Mouse (Mus musculus) gastrocnemius, adult 2 months (tissue): Measurements from ENCODE around the gene Gabra5. TPM values are rescaled to one million over a fixed set of nuclear protein-coding genes. Genes with fewer than 3 reads are reported as not detected.

Experiments used
- DNase-seq: peaks from one replicate; pipeline ENCODE4 v3.0.0; 2022
- H3K27ac ChIP-seq: fragments of 200-600 bp; 2 replicates; pipeline ENCODE4 v1.8.1; 2022; ENCODE audit warnings: mild to moderate bottlenecking
- H3K4me3 ChIP-seq: fragments of 200-600 bp; 2 replicates; pipeline ENCODE4 v1.8.1; 2022; ENCODE audit warnings: mild to moderate bottlenecking, moderate library complexity
- CTCF ChIP-seq: fragments of 200-600 bp; IDR thresholded peaks from 2 replicates; pipeline ENCODE4 v1.8.1; 2022; ENCODE audit warnings: antibody characterized with exemption, mild to moderate bottlenecking, moderate library complexity
- intact Hi-C: fragments of 180-260 bp; cut with DNase I; formaldehyde crosslinking; loops from one replicate; pipeline ENCODE4 v1.15.1; 2025
- total RNA-seq, 2 experiments: library from RNA; stranded (reverse); gene quantifications; 2 replicates each; pipeline ENCODE4 v1.2.3; 2021

Gabra5 gene
- total RNA-seq, 2 experiments from 2014 or later = not detected

DNA sequence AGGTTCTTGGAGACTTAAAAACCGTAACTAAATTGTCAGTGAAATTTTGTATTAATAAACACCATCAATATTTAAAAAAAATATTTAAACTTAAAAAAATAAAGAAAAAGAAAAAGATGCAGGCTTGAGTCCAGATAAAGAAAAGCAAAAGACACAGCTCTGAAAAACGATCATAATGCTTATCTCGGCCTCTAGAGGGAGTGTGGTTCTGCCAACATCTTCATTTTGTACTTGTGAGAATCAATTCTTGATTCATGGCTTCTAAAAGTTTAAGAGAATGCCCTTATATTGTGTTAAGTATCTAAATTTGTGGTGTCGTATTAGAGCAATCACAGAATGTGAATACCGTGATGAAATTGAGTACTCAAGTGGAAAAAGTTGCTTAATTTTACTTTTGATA, 49.5 kb downstream of the Gabra5 start:
- intact Hi-C loops = no loop called here
- no peak for DNase-seq
- no peak overlapping the region for H3K27ac ChIP-seq
- TF ChIP-seq CTCF = no peak
- no peak overlapping the region for H3K4me3 ChIP-seq

DNA sequence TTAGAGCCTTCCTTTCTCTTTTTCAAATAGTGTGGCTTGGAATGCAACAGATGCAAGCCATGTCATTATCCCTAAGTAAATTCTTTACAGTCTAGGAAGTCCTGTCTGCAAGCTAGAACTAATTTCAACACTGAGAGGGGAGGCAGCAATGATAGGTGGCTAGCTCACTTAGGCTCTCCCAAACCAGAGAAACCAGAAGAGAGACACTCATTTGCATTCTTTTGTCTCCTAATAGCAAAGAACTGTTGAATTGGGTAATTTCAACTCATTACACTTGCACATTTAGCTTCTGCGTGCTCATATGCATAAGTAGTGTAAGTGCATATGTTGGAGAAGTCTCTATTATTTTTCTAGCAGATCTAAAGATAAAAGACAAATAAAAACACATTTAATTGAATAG, 61.6 kb downstream of the Gabra5 start:
- intact Hi-C loops = no loop called here
- no peak overlapping the region for H3K27ac ChIP-seq
- no peak for TF ChIP-seq CTCF
- no peak overlapping the region for H3K4me3 ChIP-seq
- no peak for DNase-seq

DNA sequence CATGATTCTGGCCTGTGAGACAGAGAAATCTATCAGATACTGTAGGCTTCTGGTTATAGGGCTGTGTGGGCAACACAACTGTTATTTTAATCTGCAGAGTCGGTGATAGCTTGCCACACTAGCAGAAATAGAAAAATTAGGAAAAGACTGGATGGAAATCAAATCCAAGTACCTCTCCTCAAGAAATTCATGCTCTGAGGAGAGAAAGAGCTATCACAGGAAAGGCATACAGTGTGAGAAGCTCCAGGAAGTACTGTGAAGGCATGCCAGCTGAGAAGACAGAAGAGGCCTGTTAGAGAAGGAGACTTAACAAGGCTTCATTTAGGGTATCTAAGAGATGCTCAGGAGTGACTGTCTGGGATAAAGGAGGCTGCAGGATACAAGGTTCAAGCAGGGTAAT, 87.2 kb downstream of the Gabra5 start:
- H3K27ac ChIP-seq = no peak overlapping the region
- intact Hi-C loops = no loop called here
- H3K4me3 ChIP-seq = no peak overlapping the region
- DNase-seq = no peak
- no peak for TF ChIP-seq CTCF

DNA sequence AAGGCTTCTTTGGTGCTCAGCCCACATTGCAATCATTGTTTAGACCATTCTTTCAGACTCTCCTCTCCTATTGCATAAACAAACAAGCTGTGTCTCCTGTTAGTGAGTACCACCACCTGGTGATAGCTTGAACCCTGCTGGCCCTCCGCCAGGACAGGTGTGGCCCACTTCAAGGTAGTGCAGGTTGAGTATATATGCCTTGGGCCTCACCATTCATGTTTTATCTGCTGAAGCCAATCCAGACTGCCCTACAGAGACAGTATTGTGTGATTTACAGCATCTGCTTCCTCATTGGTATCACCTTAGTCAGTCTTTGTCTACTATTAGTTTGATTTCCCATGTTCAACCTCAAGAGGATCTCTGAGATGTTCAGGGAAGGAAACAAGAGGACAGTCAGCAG, 88.8 kb downstream of the Gabra5 start:
- Histone ChIP-seq H3K27ac (no peak overlapping the region), H3K4me3 (no peak overlapping the region)
- TF ChIP-seq CTCF = no peak
- no peak for DNase-seq
- intact Hi-C loops = no loop called here

DNA sequence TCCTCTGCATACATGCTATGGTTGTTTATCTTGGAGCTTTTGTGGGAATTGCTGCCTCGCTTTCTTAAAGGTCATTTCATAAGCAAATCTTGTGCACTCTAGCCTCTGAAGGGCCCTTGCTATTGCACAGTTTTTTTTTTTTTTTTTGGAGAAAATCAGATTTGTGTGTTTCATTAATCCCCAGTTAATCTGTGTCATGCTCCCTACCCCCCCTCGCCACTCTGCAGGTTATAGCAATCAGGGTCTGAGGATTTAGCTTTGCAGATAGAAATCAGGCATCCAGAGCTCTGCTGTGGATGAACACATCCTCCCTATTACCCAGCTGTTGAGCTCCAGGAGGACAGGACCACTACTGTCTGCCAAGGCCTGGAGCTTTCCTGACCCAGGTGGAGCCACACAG, 90.5 kb downstream of the Gabra5 start, which contains the start of gene Gabrb3:
Gene Gabrb3 (plus strand): TSS at position 301 of the 400 bp plus-strand sequence.
- no peak for DNase-seq
- no peak for TF ChIP-seq CTCF
- H3K4me3 ChIP-seq = no peak within 1 kb of the TSS
- no peak within 1 kb of the TSS for H3K27ac ChIP-seq
- intact Hi-C loops = no loop called here

DNA sequence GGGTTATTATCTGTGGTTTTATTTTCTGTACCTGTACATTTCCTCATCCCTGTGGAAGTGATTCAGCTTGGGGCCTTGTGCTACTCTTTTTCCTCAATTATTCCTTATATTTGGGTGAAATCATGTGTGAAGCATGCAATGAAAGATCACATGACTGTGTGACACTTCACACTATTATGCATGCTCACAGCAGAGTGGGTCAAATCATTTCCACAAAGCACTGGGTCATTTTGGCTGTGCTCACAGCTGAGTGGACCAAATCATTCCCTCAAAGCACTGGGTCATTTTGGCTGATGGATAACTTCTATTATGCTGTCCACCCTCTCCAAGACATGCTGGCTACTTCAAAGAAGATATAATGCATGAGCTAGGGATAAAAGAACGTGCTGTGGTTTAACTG, 97.0 kb downstream of the Gabra5 start:
- H3K4me3 ChIP-seq = no peak overlapping the region
- DNase-seq = no peak

DNA sequence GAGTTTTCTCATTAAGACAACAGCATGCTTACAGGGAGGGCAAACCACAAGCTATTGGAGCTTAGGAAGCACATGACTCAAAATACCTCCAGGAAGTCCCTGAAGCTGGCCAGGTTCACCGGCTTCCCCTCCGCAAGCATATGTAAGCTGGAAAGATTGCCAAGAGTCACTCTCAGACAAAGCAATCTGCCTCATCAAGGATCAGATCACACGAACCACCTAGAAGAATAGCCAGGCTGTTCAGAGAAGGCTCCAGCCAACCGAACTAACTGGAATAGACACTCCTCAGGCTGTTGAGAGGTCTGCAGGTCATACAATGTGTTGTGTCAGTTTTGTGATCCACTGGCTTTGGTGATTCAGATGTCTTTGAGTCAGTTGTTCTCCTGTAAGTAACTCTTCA, 98.7 kb downstream of the Gabra5 start:
- no peak for DNase-seq
- no peak overlapping the region for H3K4me3 ChIP-seq
- no peak overlapping the region for H3K27ac ChIP-seq
- intact Hi-C loops = no loop called here
- TF ChIP-seq CTCF = no peak

More for the DNA sequence above, 97.0 kb downstream of the Gabra5 start:
- no peak for TF ChIP-seq CTCF
- intact Hi-C loops = no loop called here
- no peak overlapping the region for H3K27ac ChIP-seq

DNA sequence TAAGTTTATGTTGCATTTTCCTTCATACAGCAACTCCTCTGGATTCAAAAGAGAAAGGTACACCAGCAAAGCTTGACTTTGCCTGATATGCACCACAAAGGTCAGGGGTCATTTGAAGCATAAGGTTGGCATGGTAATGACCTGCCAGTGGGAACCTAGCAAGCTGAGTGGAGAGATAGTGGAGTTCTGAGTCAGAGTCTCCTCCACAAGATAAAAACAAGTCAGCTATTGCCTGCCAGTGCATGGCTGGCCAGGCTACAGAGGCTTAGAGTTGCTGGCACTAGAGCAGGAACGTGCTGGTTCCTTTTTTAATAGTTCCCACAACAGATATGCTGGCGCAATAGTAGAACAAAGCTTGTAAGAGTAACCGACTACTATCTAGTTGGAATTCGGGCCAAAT, 116.3 kb downstream of the Gabra5 start:
- intact Hi-C loops = no loop called here
- Histone ChIP-seq H3K4me3 (no peak overlapping the region), H3K27ac (no peak overlapping the region)
- no peak for DNase-seq
- no peak for TF ChIP-seq CTCF

DNA sequence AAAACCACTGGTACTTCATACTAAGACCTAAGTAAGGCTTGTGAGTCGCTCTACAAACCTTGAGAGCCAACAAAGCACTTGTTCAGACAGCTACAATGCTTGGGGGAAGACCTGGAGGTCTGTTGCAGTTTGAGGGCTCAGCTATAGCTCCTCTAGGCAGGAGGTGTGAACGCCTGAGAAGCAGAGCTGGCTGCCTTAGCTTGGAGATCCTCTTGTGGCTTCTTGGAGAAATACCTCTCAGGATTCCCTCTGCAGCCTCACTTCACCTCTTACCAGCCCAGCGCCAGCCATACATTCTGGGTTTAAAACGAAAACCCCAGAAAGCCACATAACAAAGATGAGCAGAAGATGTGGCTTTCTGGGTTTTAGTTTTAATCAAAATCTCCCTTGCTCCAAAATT, 119.8 kb downstream of the Gabra5 start:
- no peak overlapping the region for H3K27ac ChIP-seq
- no peak for TF ChIP-seq CTCF
- no peak for DNase-seq
- intact Hi-C loops = no loop called here
- no peak overlapping the region for H3K4me3 ChIP-seq

DNA sequence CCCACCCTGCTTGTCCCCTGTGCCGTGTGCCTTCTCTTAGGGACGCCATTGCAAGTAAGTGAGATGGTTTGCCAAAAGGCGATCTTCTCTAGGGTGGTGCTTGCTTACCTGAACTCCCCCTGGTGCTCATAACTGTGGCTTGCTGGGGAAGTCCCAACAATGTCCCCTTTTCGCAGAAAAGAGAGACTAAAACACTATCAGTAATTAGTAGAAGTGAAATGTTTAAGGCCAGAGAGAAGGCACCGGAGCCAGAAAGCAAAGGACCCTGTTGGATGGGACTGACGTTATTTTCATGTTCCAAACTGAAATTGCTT, 122.6 kb downstream of the Gabra5 start:
- DNase-seq = no peak
- intact Hi-C loops = no loop called here
- no peak for TF ChIP-seq CTCF
- no peak overlapping the region for H3K4me3 ChIP-seq
- no peak overlapping the region for H3K27ac ChIP-seq

DNA sequence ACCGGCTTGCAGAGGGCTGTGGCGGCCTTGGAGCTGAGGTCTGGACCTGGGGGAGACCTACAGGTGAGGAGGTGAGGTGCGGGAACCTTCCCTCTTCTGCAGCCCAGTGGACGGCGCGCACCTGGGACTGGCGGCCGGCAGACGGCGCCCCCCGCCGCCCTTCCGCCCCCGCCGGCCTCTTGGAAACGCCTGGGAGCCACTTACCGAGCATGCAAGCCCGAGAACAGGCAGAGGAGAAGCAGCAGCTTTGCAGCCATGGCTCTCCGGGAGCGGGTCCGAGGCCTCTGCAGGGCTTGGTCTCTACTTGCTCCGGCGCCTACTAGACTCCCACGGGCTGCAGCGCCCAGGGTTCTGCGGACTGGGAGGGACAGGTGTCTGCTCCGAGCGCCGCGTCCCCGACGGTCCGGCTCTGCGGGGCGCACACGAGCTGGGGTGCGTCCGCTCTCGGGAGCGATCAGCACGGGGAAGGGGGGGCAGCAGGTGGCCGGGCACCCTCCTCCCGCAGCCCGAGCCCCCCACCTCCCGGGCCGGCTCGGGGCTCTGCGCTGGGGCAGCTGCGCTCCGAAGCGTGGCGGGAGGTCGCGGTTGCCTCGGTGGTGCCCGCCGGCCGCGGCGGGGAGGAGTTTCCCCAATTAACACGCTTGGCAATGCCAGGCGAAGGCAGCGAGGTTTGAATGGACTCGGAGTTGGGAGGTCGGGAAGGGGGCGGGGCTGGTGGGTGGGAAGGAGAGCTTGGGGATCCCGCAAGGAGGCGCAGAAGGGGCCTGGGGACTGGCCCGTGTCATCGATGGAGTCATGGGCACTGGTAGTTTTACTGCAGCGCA, 123.1 kb downstream of the Gabra5 start, which contains the start of gene Gabrg3:
Gene Gabrg3 (minus strand): TSS at position 672 of the 824 bp plus-strand sequence.
- Histone ChIP-seq H3K4me3 (peak within 1 kb of the TSS; percentile 46), H3K27ac (no peak within 1 kb of the TSS)
- intact Hi-C loops = no loop called here
- no peak for TF ChIP-seq CTCF
- DNase-seq = no peak

DNA sequence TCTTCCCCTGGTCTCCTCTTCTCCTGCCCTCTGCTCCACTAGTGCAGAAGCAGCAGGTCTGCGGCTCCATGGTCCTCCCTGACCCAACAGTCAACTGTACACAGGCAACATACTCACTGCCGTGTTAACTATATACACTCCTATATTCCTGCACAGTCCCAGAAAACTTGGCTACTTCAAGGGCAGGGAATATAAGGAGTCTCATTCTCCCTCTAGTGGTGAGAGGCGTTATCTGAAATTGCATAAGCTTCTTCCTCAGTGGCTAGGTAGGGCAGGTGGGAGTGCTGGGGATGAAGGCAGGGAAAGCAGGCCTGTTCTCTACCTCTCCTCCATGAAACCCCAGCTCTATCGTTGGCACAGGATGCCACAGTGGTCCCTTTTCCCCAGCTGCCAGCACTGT, 125.7 kb downstream of the Gabra5 start:
- no peak for DNase-seq
- Histone ChIP-seq H3K27ac (no peak overlapping the region), H3K4me3 (no peak overlapping the region)
- TF ChIP-seq CTCF = peak; percentile 44
- intact Hi-C loops = no loop called here

DNA sequence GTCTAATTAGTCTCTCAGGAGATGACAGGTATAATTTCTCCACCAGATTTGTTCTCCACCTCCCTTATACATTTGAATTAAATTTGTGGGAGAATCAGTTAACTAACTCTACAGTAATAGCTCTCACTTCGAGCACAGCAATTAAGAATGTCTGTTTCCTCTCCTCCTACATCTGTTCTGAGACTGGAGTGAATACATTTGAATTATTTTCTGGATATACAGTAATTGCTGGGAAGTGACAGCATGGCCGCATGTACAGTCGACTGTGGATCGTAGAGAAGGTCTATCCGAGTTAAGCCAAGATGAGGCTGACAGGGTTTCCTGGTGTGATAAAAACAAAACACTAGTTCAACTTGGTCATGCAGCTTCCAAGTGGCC, 143.9 kb downstream of the Gabra5 start:
- no peak overlapping the region for H3K4me3 ChIP-seq
- TF ChIP-seq CTCF = no peak
- intact Hi-C loops = no loop called here
- no peak for DNase-seq
- no peak overlapping the region for H3K27ac ChIP-seq
